Mouse (Mus musculus): Measurements from ENCODE around the gene Wdsub1. TPM values are rescaled to one million over a fixed set of nuclear protein-coding genes. Genes with fewer than 3 reads are reported as not detected.

The Wdsub1 gene
- total RNA-seq, 1 experiment, result 20.7 TPM

DNA sequence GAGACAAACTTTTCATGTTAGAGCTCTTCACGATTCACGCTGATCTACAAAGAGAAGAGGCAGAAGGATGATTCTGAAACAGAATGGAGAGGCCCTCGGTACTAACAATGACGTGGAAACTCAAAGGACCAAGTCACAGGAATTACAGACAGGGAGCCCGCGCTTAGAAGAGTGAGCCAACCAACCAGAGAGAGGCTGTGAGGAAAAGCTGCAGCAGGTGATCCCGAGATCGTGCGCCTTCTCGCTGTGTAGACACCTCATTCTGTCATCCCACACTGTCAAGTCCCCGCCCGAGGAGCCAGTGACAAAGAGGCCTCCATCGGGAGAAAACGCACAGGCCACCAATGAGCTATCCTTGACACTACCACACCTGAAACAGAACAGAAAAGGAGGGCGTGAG, 5.9 kb downstream of the Wdsub1 start:
- no peak for DNase-seq (ENCODE audit: low read depth, low spot score)
- Histone ChIP-seq H3K27ac (ENCODE audit: insufficient read depth, low read depth, low read length, poor library complexity, severe bottlenecking) (no peak overlapping the region), H3K4me3 (ENCODE audit: insufficient read depth in 1 of 2, low read depth in 1 of 2, low read length in 2 of 2, poor library complexity in 1 of 2, severe bottlenecking in 1 of 2) (no peak overlapping the region), H3K9me3 (ENCODE audit: control insufficient read depth, insufficient read depth, low read depth, low read length) (no peaks in the 10 kb centered on the region), H3K9ac (ENCODE audit: insufficient read depth, low read depth, low read length, poor library complexity, severe bottlenecking) (no peak overlapping the region), H3K36me3 (ENCODE audit: control insufficient read depth, insufficient read depth, low read length, poor library complexity, severe bottlenecking) (no peaks in the 10 kb centered on the region; the same call in 1 of the 2 replicates), H3K4me1 (ENCODE audit: control insufficient read depth in 2 of 2, insufficient read depth in 2 of 2, low read length in 2 of 2, poor library complexity in 1 of 2) (peaks cover 0 to 2% of the 10 kb centered on the region in 2 experiments; a peak in 2 of 4 replicates)
- TF ChIP-seq HCFC1 (IDR thresholded peaks at IDR 0.05; ENCODE audit: borderline replicate concordance, insufficient read depth, low read length) (no peak), ZC3H11A (IDR thresholded peaks at IDR 0.05; ENCODE audit: borderline replicate concordance, low read depth, low read length) (no peak), CHD2 (IDR thresholded peaks at IDR 0.05; ENCODE audit: low read depth, low read length) (no peak), ZNF384 (IDR thresholded peaks at IDR 0.05; ENCODE audit: low read depth, low read length) (no peak), MAFK (IDR thresholded peaks at IDR 0.05; ENCODE audit: insufficient read depth, low read depth, low read length) (no peak)
- in situ Hi-C loops (cut with MboI; ENCODE audit: low sequenced_read_pairs in 2 of 2, unreplicated experiment in 2 of 2), result no loop called here

DNA sequence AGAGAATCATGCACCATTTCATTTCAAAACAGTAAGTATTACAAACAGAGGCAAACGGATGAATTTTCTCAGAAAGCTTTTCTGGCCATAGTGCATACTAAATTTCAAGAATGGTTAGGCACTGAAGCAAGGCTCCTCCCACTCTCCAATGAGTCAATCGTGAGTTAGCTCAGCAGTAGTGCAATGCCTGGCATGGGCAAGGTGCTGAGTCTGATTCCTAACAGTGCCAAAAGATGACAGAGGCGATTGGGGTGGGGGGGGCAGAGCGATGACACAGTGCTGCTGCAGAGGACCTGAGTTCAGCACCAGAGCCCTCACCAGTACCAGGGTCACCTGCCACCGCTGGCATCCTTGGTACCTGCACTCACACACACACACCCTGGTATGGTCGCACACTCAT, 11.9 kb downstream of the Wdsub1 start:
- in situ Hi-C loops (cut with MboI; ENCODE audit: low sequenced_read_pairs in 2 of 2, unreplicated experiment in 2 of 2), result no loop called here
- no peak overlapping the region for H3K9ac ChIP-seq (ENCODE audit: insufficient read depth, low read depth, low read length, poor library complexity, severe bottlenecking)
- TF ChIP-seq MAFK (IDR thresholded peaks at IDR 0.05; ENCODE audit: insufficient read depth, low read depth, low read length) (no peak), ZC3H11A (IDR thresholded peaks at IDR 0.05; ENCODE audit: borderline replicate concordance, low read depth, low read length) (no peak), ZNF384 (IDR thresholded peaks at IDR 0.05; ENCODE audit: low read depth, low read length) (no peak), HCFC1 (IDR thresholded peaks at IDR 0.05; ENCODE audit: borderline replicate concordance, insufficient read depth, low read length) (no peak)
- H3K36me3 ChIP-seq (ENCODE audit: control insufficient read depth, insufficient read depth, low read length, poor library complexity, severe bottlenecking), result no peaks in the 10 kb centered on the region; the same call in 1 of the 2 replicates
- no peak for DNase-seq (ENCODE audit: low read depth, low spot score)
- no peak overlapping the region for H3K4me3 ChIP-seq (ENCODE audit: insufficient read depth in 1 of 2, low read depth in 1 of 2, low read length in 2 of 2, poor library complexity in 1 of 2, severe bottlenecking in 1 of 2)
- H3K9me3 ChIP-seq (ENCODE audit: control insufficient read depth, insufficient read depth, low read depth, low read length), result no peaks in the 10 kb centered on the region
- H3K27ac ChIP-seq (ENCODE audit: insufficient read depth, low read depth, low read length, poor library complexity, severe bottlenecking), result no peak overlapping the region
- H3K4me1 ChIP-seq (ENCODE audit: control insufficient read depth in 2 of 2, insufficient read depth in 2 of 2, low read length in 2 of 2, poor library complexity in 1 of 2), result peaks cover 0 to 1% of the 10 kb centered on the region in 2 experiments; a peak in 1 of 4 replicates

DNA sequence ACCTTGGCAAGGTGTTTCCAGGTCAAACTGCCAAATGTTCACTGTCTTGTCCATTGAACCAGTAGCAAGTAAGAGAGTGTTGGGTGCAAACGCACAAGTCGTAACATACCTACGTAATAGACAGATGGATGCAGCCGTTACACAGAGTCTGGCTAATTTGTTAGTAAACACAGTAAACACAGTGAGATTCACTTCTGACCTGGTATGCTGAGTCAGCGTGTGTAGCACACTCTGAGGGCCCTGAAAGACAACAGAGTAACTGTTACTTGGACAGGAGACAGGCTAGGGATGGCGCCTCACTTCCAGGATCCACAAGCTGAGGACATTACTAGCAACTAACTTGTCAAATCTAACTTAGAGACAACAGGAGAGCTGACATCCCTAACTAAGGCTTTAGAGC, 19.8 kb downstream of the Wdsub1 start:
- in situ Hi-C loops (cut with MboI; ENCODE audit: low sequenced_read_pairs in 2 of 2, unreplicated experiment in 2 of 2), result no loop called here
- Histone ChIP-seq H3K9ac (ENCODE audit: insufficient read depth, low read depth, low read length, poor library complexity, severe bottlenecking) (no peak overlapping the region), H3K9me3 (ENCODE audit: control insufficient read depth, insufficient read depth, low read depth, low read length) (no peaks in the 10 kb centered on the region), H3K4me1 (ENCODE audit: control insufficient read depth in 2 of 2, insufficient read depth in 2 of 2, low read length in 2 of 2, poor library complexity in 1 of 2) (peaks cover 0 to 1% of the 10 kb centered on the region in 2 experiments; a peak in 1 of 4 replicates), H3K4me3 (ENCODE audit: insufficient read depth in 1 of 2, low read depth in 1 of 2, low read length in 2 of 2, poor library complexity in 1 of 2, severe bottlenecking in 1 of 2) (no peak overlapping the region), H3K27ac (ENCODE audit: insufficient read depth, low read depth, low read length, poor library complexity, severe bottlenecking) (no peak overlapping the region), H3K36me3 (ENCODE audit: control insufficient read depth, insufficient read depth, low read length, poor library complexity, severe bottlenecking) (peaks cover 4% of the 10 kb centered on the region; the same call in 1 of the 2 replicates)
- TF ChIP-seq MAFK (IDR thresholded peaks at IDR 0.05; ENCODE audit: insufficient read depth, low read depth, low read length) (peak; percentile 67), CHD2 (IDR thresholded peaks at IDR 0.05; ENCODE audit: low read depth, low read length) (no peak), ZC3H11A (IDR thresholded peaks at IDR 0.05; ENCODE audit: borderline replicate concordance, low read depth, low read length) (no peak)
- DNase-seq (ENCODE audit: low read depth, low spot score), result no peak

DNA sequence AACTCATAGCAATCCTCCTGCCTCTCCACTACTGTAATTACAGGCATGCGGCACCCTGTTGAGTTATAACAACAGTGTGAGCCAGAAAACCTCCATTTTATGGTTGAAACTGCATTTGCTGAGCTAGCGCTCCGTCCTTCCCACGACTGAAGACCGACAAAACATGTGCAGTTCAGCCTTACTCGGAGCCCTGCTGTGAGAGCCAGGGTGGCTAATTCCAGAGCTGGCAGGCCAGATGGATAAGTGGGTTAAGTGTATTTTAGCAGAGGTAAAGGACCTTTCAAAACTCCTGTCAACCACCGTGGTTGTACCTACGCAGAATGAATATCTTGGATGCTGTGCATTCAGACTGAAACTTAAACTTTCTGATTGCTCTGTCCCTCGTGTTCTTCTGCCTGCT, 28.0 kb downstream of the Wdsub1 start:
- Histone ChIP-seq H3K27ac (ENCODE audit: insufficient read depth, low read depth, low read length, poor library complexity, severe bottlenecking) (no peak overlapping the region), H3K4me3 (ENCODE audit: insufficient read depth in 1 of 2, low read depth in 1 of 2, low read length in 2 of 2, poor library complexity in 1 of 2, severe bottlenecking in 1 of 2) (no peak overlapping the region), H3K9ac (ENCODE audit: insufficient read depth, low read depth, low read length, poor library complexity, severe bottlenecking) (no peak overlapping the region), H3K9me3 (ENCODE audit: control insufficient read depth, insufficient read depth, low read depth, low read length) (no peaks in the 10 kb centered on the region), H3K4me1 (ENCODE audit: control insufficient read depth in 2 of 2, insufficient read depth in 2 of 2, low read length in 2 of 2, poor library complexity in 1 of 2) (peaks cover 0 to 4% of the 10 kb centered on the region in 2 experiments; a peak in 1 of 4 replicates), H3K36me3 (ENCODE audit: control insufficient read depth, insufficient read depth, low read length, poor library complexity, severe bottlenecking) (peaks cover 4% of the 10 kb centered on the region; the same call in 1 of the 2 replicates)
- DNase-seq (ENCODE audit: low read depth, low spot score), result no peak
- in situ Hi-C loops (cut with MboI; ENCODE audit: low sequenced_read_pairs in 2 of 2, unreplicated experiment in 2 of 2), result no loop called here
- TF ChIP-seq ZC3H11A (IDR thresholded peaks at IDR 0.05; ENCODE audit: borderline replicate concordance, low read depth, low read length), result no peak
- no peak for TF ChIP-seq CHD2 (IDR thresholded peaks at IDR 0.05; ENCODE audit: low read depth, low read length)
- TF ChIP-seq ZNF384 (IDR thresholded peaks at IDR 0.05; ENCODE audit: low read depth, low read length), result no peak
- no peak for TF ChIP-seq MAFK (IDR thresholded peaks at IDR 0.05; ENCODE audit: insufficient read depth, low read depth, low read length)
- TF ChIP-seq HCFC1 (IDR thresholded peaks at IDR 0.05; ENCODE audit: borderline replicate concordance, insufficient read depth, low read length), result no peak

DNA sequence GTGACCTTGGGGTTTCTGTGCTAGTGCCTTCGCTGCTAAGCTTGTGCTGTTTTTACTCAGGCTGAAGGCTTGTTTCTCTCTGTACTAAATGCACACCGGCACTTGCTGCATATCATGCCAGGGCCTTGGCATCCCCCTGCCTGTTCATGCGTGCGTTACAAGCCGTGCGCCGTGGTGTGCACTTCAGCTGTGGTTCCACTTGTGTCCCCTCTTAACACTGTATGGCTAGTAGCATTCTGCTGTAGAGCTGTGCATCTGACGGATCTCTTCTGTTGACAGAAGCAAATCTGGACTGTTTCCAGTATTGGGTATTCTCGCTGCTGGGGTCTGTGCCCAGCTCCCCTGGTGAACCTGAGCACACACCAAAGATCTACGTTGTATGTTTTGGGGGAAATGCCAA, 28.8 kb downstream of the Wdsub1 start:
- no peak for DNase-seq (ENCODE audit: low read depth, low spot score)
- Histone ChIP-seq H3K4me3 (ENCODE audit: insufficient read depth in 1 of 2, low read depth in 1 of 2, low read length in 2 of 2, poor library complexity in 1 of 2, severe bottlenecking in 1 of 2) (no peak overlapping the region), H3K27ac (ENCODE audit: insufficient read depth, low read depth, low read length, poor library complexity, severe bottlenecking) (no peak overlapping the region), H3K9ac (ENCODE audit: insufficient read depth, low read depth, low read length, poor library complexity, severe bottlenecking) (no peak overlapping the region), H3K36me3 (ENCODE audit: control insufficient read depth, insufficient read depth, low read length, poor library complexity, severe bottlenecking) (peaks cover 4% of the 10 kb centered on the region; the same call in 1 of the 2 replicates), H3K9me3 (ENCODE audit: control insufficient read depth, insufficient read depth, low read depth, low read length) (no peaks in the 10 kb centered on the region), H3K4me1 (ENCODE audit: control insufficient read depth in 2 of 2, insufficient read depth in 2 of 2, low read length in 2 of 2, poor library complexity in 1 of 2) (peaks cover 0 to 4% of the 10 kb centered on the region in 2 experiments; a peak in 1 of 4 replicates)
- no peak for TF ChIP-seq MAFK (IDR thresholded peaks at IDR 0.05; ENCODE audit: insufficient read depth, low read depth, low read length)
- no peak for TF ChIP-seq HCFC1 (IDR thresholded peaks at IDR 0.05; ENCODE audit: borderline replicate concordance, insufficient read depth, low read length)
- no peak for TF ChIP-seq ZNF384 (IDR thresholded peaks at IDR 0.05; ENCODE audit: low read depth, low read length)
- TF ChIP-seq CHD2 (IDR thresholded peaks at IDR 0.05; ENCODE audit: low read depth, low read length), result no peak
- TF ChIP-seq ZC3H11A (IDR thresholded peaks at IDR 0.05; ENCODE audit: borderline replicate concordance, low read depth, low read length), result no peak
- in situ Hi-C loops (cut with MboI; ENCODE audit: low sequenced_read_pairs in 2 of 2, unreplicated experiment in 2 of 2), result no loop called here

Measured in ES-E14 (cell line).